Mouse (Mus musculus) G1E (cell line): ENCODE measurements around the gene Plrg1.

Experiments used
- CTCF ChIP-seq: IDR thresholded peaks from 2 replicates; pipeline ENCODE4 v1.5.1; 2012; ENCODE audit warnings: low read depth, low read length, inconsistent platforms, mixed read lengths
- GATA1 ChIP-seq: IDR thresholded peaks from 2 replicates; pipeline ENCODE4 v1.6.1; 2012; ENCODE audit warnings: borderline replicate concordance, low read length, inconsistent platforms, mixed read lengths

DNA sequence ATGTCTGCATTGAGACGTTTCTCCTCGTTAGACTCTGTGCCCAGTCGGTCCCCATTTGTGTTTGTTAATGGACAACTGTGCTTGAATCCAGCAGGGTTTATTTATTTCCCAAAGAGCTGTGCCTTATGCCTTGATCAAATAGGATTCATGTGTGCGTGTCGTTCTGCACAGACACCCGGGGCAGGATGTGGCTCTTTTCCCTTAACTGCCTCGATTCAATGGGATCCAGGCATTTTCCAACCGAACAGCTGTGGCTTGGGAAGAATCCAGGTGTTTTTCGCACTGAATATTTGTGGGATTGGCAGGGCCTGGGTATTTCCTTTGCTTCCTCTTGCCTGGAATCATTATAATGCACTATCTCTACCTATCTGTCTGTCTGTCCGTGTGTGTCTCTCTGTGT, 62.3 kb downstream of the Plrg1 start:
- TF ChIP-seq CTCF (no peak), GATA1 (no peak)
